In genomic region chr10:77190967-77191915, GRCm38 (mm10) we compare ENCODE assay signal across 9 mouse cellular contexts. TPM values are rescaled to one million over a fixed set of nuclear protein-coding genes. Genes with fewer than 3 reads are reported as not detected.
DNase-seq lines count a peak whose midpoint lies in the region; ATAC-seq and TF ChIP-seq lines count a peak whose summit lies in the region.
"Had no signal": no experiment of that assay in that cellular context is flagged by ENCODE, and none has a peak within 500 bp of the region (broad histone marks: within the 10 kb centered on the region; RNA-seq: fewer than 3 reads in every experiment).

No protein-coding gene starts in this region.

- no peak overlapping the region for H3K9ac ChIP-seq in kidney, postnatal 0 days (ENCODE audit: low read depth, low read length)
- H3K9ac ChIP-seq in intestine, embryonic 15.5 days = no peak overlapping the region
- H3K9ac ChIP-seq in neural tube, embryonic 14.5 days (replicated peaks; ENCODE audit: low read depth, low read length) = no peak overlapping the region

- peak; percentile 88 for ATAC-seq in kidney, postnatal 0 days (replicated peaks; ENCODE audit: low FRiP score, low read depth)
- ATAC-seq in intestine, embryonic 15.5 days = peak; percentile 69
- ATAC-seq in neural tube, embryonic 14.5 days (ENCODE audit: low read depth) = peak; percentile 56

- H3K27me3 ChIP-seq in kidney, postnatal 0 days (ENCODE audit: insufficient read depth, low read length) = no peaks in the 10 kb centered on the region
- H3K27me3 ChIP-seq in intestine, embryonic 15.5 days (replicated peaks) = no peaks in the 10 kb centered on the region; the same call in 1 of the 2 replicates
- H3K27me3 ChIP-seq in neural tube, embryonic 14.5 days (ENCODE audit: control insufficient read depth, insufficient read depth, low read length) = no peaks in the 10 kb centered on the region

- no peak for TF ChIP-seq CTCF in kidney, postnatal 0 days (IDR thresholded peaks at IDR 0.05; ENCODE audit: low read depth)

- no peaks in the 10 kb centered on the region for H3K9me3 ChIP-seq in kidney, postnatal 0 days (replicated peaks; ENCODE audit: low read length)
- H3K9me3 ChIP-seq in intestine, embryonic 15.5 days = no peaks in the 10 kb centered on the region
- no peaks in the 10 kb centered on the region for H3K9me3 ChIP-seq in neural tube, embryonic 14.5 days (ENCODE audit: control insufficient read depth, low read length)

- H3K27ac ChIP-seq in kidney, postnatal 0 days = peak overlapping the region; percentile 47; the same call in 1 of the 2 replicates
- H3K27ac ChIP-seq in intestine, embryonic 15.5 days = no peak overlapping the region; the same call in 1 of the 2 replicates
- no peak overlapping the region for H3K27ac ChIP-seq in neural tube, embryonic 14.5 days (ENCODE audit: low read depth, low read length)

- 26% methylated on average over 10 of the region's 10 CpGs for WGBS in kidney, postnatal 0 days
- 25% methylated on average over 10 of the region's 10 CpGs for WGBS in intestine, embryonic 15.5 days
- WGBS in neural tube, embryonic 14.5 days = 15% methylated on average over 10 of the region's 10 CpGs

- no peaks in the 10 kb centered on the region for H3K36me3 ChIP-seq in kidney, postnatal 0 days (ENCODE audit: insufficient read depth, low read length)
- H3K36me3 ChIP-seq in intestine, embryonic 15.5 days = no peaks in the 10 kb centered on the region
- no peaks in the 10 kb centered on the region for H3K36me3 ChIP-seq in neural tube, embryonic 14.5 days (ENCODE audit: control insufficient read depth, insufficient read depth, low read length)

- no peak overlapping the region for H3K4me3 ChIP-seq in kidney, postnatal 0 days (replicated peaks; ENCODE audit: low read depth, low read length)
- no peak overlapping the region for H3K4me3 ChIP-seq in intestine, embryonic 15.5 days (replicated peaks)
- H3K4me3 ChIP-seq in neural tube, embryonic 14.5 days (ENCODE audit: low read depth, low read length) = no peak overlapping the region

- peak; percentile 81 for DNase-seq in kidney, postnatal 0 days (ENCODE audit: low spot score)
- DNase-seq in kidney, adult 18-20 months = no peak
- DNase-seq in embryo, embryonic 11 days = peak; percentile 91
- no peak for DNase-seq in right cerebral cortex, adult 2 months (ENCODE audit: low spot score in 2 of 2)
- no peak for DNase-seq in T-cell, adult 2 months (ENCODE audit: low spot score)
- DNase-seq in gastrocnemius, postnatal 4 days (ENCODE audit: low spot score in 2 of 2) = no peak

- peaks cover 11% of the 10 kb centered on the region; the same call in 1 of the 2 replicates for H3K4me1 ChIP-seq in kidney, postnatal 0 days (replicated peaks; ENCODE audit: insufficient read depth, low read length)
- peaks cover 17% of the 10 kb centered on the region; the same call in 1 of the 2 replicates for H3K4me1 ChIP-seq in intestine, embryonic 15.5 days (replicated peaks)
- peaks cover 10% of the 10 kb centered on the region; the same call in 1 of the 2 replicates for H3K4me1 ChIP-seq in neural tube, embryonic 14.5 days (ENCODE audit: control insufficient read depth, insufficient read depth, low read length)

- H3K4me2 ChIP-seq in kidney, postnatal 0 days (ENCODE audit: low read length) = no peak overlapping the region
- H3K4me2 ChIP-seq in intestine, embryonic 15.5 days (replicated peaks) = no peak overlapping the region
- H3K4me2 ChIP-seq in neural tube, embryonic 14.5 days (ENCODE audit: low read depth, low read length) = no peak overlapping the region

RNA-seq across cellular contexts. Expression of gene Col18a1, which starts 24.9 kb away (rescaled TPM):
- 178 and 197 TPM in 2 replicates for polyA plus RNA-seq in kidney, postnatal 0 days (2015; fragmentation: Nextera tagmentation; extraction: Ambion mirVana)
- 59.5 and 59.7 TPM in 2 replicates for polyA plus RNA-seq in intestine, embryonic 15.5 days (2015; fragmentation: Nextera tagmentation; extraction: Ambion mirVana)
- polyA plus RNA-seq in neural tube, embryonic 14.5 days (2014; fragmentation: Nextera tagmentation; extraction: Ambion mirVana) = 5.3 and 42.6 TPM in 2 replicates
- total RNA-seq in gastrocnemius, postnatal 4 days (2021) = 10 to 100 TPM; 93.9 to 94.1 TPM
- total RNA-seq: monocyte, adult 5-6 weeks had no signal

Comparison
In these comparisons a context has a peak if more than half of its experiments do, and no peak if none do; other contexts are left out.
1. DNase-seq: peak in kidney, postnatal 0 days (single experiment) and embryo, embryonic 11 days (single experiment); none in kidney, adult 18-20 months (single experiment), right cerebral cortex, adult 2 months (0 of 2), T-cell, adult 2 months (single experiment) and gastrocnemius, postnatal 4 days (0 of 2).
2. Peak in every context shown above with its lines, with median percentiles within 50 percentile points of each other: ATAC-seq.